Mouse (Mus musculus) hindlimb bud, embryonic 11.5 days (tissue): ENCODE results near the gene Il1rn.

Experiments
- DNase-seq: peaks from one replicate; pipeline ENCODE4 v3.0.0-alpha.2; 2012; ENCODE audit warnings: low read depth, low spot score; ENCODE audit errors: extremely low spot score

Gene Il1rn

DNA sequence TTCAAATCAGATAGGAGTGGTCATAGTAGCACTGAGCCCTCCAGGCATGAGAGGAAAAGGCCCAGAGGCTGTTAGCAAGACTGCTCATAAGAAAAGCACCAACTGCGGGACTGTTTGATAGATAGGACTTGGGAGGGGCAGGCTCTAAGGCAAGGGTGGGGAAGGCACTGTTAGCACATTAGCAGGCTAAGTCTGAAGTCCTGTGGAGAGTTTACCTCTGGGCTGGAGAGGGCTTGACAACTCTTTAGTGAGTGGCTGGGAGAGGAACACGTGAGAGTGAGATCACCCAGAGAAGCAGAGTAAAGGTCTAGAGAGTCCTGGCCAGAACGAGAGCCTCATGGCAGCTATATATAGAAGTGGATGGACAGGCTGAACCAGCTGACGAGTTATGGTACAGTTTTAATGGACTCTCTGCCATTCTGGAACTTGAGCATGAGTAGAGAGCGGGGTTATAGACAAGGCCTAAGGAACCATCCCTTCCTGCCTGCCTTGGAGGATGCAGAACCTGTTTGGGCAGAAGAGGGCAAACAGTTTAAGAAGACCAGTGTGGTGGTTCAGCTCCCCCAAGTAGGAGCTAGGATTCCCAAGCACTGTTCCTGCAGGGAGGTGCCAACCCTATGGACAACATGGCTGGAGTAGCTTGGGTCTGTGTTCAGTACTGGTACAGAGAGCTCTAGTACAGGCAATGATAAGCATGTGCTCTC lies 42.2 kb downstream of the Il1rn start:
- no peak for DNase-seq

DNA sequence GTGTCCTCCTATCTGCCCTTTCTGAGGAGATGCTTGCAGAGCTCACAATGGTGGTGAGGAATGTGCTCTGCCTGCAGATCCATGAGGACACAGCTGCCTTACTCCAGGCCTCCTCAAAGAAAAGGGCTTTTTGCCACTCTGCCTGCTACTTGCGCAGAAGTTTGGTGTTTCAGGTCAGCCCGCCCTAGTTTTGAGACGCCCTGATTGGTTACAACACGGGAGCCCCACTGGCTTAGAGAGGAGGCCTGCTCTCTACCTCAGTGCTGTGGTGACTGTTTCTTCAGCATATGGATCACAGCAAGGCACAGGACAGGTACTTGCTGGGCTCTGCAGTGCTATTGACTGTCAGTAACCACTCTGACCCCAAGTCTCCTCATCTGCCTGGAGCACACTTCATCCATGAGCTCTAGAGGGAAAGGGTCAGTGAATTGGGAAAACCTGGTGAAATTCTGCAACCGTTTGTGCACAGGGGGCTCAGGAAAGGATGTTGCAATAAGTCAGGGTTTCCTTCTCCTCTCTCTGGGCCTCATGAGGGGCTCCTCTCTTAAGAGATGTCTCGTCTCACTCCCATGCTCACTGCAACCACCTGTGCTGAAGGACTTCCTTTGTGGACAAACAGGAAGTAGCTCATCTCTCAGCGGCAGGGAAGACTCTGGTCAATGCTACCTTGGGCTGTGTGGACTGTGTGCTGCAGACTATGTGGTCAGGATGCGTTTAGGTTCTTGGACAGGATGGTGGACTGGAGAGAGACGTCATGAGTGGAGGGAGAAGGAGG lies 46.0 kb downstream of the Il1rn start:
- no peak for DNase-seq

DNA sequence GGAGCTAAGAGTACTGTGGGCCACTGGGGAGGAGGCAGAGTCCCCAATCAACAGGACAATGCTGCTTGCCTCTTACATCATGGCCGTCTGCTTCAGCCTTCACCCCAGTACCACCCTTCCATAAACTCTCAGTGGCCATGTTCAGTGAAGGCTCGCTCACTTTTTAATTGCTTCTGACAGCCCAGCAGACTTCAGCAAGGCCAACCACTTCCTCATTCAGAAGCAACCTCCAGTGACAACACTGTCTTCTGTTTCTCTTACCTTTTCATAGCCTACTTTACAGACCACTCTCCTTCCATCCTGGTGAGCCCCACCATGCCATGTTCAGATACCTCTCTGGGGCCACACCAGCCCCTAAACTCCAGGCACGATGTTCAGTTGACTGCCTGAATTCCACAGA lies 47.0 kb downstream of the Il1rn start:
- DNase-seq, result no peak

DNA sequence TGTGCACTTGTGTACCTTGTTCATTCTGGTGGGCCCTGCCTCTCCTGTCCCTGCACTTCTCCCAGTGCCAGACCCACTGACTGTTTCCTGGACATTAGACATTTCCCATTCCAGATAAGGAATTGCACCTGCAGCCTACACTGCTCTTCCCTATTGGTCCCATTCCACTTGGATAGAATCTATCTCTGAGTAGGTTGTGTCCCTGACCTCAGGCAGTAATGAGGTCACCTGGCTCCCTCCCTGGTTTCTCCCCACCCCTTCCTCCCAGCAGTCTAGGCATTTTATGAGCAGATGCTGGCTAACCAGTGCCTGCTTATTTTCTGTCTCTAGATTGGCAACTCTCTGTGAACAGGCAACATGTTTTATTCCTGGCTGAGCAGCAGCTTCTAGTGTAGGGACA lies 47.7 kb downstream of the Il1rn start:
- DNase-seq, result no peak

DNA sequence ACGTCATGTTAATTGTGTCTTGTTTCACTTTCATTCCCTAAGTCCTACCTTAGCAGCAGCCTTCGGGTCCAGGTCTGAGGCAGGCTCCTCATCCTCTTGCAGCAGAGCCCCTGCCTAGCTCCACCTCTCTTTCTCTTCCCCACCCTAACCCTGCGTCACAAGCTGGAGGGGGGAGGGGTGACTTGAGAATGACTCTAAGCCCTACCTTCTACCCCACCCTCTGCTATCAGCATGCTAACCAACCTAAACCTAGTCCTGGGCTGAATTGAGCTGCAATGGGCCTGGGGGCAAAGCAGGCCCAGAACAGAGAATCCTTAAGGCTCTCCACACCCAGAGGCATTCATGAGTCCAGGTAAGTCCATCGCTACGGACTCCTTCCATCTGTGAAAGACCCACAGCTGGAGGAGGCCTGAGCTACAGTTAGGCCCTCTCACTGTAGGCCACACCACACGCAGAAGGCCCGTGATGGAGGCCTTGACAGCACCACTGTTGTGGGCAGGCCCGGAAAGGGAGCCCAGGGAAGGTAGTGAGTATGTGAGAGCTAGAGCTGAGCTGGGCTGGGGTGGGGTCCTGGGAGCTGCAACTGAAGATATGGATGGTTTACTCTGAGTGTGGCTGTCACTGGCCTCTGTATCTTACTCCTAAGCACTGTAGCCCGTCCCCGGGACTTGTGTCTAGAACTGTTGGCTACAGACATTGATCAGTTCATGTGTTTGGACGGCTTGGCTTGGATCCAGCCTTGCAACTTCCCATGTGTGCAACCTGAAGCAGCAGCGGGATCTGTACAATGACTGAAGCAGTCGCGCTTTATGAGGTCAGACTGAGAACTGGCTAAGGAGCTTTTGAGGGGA lies 48.7 kb downstream of the Il1rn start:
- no peak for DNase-seq

DNA sequence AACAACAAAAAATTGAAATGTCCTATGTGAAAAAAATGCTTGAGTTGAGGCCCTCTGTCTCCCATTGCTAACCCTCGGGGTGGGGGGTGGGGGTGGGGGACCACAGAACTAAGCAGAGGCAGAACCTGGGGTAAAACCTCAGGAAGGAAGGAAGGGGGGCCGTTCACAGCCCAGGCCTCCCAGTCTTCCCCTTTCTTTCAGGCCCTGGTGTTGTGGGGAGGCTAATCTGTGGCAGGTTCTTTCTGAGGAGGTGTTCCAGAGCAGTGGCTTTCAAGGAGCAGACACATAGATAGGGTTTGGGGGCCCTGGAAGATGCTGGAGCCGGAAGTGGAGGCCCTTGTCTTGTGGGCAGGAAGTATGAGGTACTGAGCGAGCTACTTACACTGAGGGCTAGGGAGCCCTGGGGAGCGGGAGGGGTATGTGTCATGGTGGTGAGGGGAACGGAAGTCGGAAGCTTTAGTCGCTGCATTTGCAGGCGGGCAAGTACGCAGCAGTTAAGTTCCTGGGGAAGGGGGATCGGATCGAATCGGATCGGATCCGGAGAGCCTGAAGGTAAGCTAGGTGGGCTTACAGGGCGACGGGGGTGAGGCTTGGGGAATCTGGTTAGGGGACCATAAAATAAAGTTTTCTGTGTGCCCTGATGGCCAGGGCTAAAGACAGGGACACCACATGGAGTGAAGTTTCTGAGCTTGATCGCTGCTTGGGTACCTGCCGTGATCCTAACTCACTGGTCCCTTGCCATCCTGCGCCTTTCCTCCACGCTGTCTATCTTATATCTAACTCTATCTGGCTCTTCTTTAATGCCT lies 49.7 kb downstream of the Il1rn start:
- DNase-seq, result no peak

DNA sequence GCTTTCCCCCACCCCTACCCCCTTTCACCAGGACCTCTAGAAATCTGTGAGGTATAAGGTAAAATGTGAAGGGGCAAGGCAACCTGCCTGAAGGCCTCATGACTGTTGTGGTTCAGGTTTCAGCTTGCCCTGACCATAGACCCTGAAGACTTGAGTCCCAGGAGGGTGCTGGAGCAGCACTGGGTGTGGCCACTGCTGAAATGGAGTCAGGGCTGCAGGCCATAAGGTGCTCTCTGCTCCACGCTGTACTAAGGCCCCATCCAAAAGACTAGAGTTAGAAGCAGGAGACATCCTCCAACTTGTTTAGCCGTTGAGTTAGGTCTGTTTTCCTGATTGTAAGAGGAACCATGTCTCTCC lies 50.3 kb downstream of the Il1rn start:
- DNase-seq, result no peak

DNA sequence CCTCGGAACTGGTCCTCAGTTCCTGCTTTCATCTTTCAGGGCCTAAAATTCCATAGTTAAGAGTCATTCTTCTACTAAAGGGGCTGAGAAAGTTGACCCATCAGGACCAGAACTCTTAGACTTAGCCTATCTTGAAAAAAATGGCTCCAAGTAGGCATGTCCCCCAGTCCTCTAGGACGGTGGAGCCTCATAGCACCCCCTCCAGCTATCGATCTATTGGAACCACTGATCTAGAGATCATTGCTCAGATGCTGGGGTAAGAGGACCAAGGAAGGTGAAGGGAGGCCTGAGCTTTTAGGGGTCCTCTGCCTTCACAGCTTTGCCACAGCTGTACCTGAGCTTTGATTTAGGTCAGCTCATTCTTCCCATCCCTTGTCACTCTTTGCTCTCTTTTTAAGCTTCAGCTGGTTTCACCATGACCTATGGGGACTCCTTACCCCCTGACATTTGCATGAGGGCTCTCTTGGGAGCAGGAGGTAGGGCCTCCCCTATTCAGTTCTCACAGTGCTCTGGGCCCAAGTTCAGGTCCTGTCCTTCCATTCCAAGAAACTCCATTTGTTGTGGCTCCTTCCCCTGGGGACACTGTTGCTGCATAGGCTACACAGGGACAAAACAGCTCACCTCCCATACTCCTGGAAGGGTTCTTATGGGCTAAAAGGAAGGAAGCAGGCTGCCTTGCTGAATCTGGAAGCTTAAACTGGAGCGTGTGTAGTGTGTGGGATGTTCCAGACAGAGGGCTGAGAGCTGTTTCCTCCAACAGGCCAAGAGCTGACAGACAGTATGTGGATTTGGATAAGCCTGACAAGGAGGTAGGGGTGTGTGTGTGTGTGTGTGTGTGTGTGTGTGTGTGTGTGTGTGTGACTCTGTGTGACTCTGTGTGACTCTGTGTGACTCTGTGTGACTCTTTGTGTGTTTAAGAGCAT lies 51.0 kb downstream of the Il1rn start:
- DNase-seq, result no peak

DNA sequence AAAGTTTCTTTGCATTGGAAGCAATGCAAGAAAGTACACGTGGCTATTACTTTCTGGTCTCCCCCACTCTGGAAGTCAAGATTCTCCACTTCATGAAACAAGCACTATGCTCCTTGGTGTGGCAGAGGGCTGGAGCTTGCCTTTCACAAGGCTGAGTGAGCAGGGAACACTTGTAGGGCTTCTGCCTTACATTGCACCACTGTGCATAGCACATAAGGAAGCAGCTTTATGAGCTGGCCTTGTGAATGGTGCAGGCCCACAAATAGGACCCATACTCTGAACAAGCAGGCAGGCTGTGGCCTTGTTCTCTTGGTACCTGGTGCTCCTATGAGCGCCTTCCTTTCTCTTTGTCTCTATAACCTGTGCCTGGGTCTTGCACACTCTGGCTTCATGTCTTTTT lies 56.6 kb downstream of the Il1rn start:
- DNase-seq, result no peak

DNA sequence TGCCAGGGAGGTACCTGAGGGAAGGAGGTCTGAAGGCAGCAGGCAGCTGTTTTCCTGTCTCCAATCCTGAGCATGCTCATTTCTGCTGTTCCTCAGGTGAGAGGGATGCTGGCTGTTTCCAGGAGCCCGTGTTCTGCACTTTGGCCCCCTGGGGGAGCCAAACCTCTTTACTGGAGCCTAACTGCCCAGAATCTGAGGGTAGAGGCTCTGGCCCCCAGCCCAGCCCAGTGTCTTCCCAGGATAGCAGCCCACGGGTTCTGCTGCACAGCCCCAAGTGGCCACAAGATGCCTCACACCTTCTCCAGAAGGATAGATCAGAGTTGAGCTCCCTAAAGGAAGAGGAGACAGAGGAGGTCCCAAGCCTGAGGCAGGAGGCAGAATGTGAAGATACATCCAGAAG lies 60.5 kb downstream of the Il1rn start:
- DNase-seq, result no peak

DNA sequence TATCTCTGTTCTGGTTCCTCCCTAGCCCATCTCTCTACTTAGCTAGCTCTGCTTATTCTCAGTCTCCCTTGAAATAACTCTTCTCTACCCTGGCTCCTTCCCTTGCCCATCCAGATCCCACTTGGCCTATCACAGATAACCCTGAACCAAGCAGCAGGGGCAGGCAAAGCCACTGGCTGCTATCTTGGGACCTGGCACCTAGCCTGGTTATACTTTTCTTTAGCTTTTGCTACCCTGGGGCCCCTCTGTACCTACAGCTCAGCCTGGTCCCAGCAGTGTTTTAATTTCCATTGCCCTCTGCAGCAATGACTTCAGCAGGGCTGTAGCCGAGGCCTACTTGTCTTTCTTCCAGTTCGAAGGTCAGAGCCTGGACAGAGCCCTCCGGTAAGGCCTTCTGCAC lies 64.1 kb downstream of the Il1rn start:
- no peak for DNase-seq
